Mouse (Mus musculus) neural tube, postnatal 0 days (tissue): ENCODE measurements around the gene Prodh2. TPM values are rescaled to one million over a fixed set of nuclear protein-coding genes. Genes with fewer than 3 reads are reported as not detected.

Source experiments
- microRNA-seq: library from miRNA; unstranded; fragments of <30 nt; microRNA quantifications from one replicate; pipeline ENCODE4, GENCODE M21; 2016
- polyA plus RNA-seq: library from polyadenylated mRNA; unstranded; fragments of >200 nt; fragmentation: Nextera tagmentation; extraction: Ambion mirVana; gene quantifications from 2 replicates; pipeline ENCODE4 v1.2.1, GENCODE M21; 2015

Gene Prodh2
- 0.43 TPM in 1 of 2 replicates, not detected in the other for polyA plus RNA-seq

DNA sequence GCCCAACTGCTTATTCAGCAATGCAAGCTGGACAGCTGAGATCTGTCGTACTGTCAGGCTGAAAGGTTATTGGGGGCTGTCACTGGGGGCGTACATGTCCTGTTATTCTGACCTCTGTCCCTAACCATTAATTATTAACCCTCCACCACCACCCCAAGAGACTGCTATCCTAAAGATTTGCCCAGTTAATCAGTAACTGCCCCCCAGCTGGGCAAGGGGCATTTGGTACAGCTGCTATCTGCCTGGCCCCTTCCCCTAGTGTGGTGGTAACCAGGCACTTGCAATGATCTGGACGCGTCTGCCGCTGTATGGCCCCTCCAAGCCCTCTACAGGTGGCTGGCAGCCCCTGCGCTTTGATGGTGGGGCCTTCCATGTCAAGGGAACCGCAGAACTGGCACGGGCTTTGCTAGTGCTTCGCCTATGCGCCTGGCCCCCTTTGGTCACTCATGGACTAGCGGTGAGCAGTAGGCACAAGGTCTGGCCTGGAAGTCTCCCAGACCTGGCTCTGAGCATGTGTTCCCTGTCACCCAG is at the start of gene Prodh2:
Gene Prodh2 (plus strand): TSS at position 222 of the 531 bp plus-strand sequence.

DNA sequence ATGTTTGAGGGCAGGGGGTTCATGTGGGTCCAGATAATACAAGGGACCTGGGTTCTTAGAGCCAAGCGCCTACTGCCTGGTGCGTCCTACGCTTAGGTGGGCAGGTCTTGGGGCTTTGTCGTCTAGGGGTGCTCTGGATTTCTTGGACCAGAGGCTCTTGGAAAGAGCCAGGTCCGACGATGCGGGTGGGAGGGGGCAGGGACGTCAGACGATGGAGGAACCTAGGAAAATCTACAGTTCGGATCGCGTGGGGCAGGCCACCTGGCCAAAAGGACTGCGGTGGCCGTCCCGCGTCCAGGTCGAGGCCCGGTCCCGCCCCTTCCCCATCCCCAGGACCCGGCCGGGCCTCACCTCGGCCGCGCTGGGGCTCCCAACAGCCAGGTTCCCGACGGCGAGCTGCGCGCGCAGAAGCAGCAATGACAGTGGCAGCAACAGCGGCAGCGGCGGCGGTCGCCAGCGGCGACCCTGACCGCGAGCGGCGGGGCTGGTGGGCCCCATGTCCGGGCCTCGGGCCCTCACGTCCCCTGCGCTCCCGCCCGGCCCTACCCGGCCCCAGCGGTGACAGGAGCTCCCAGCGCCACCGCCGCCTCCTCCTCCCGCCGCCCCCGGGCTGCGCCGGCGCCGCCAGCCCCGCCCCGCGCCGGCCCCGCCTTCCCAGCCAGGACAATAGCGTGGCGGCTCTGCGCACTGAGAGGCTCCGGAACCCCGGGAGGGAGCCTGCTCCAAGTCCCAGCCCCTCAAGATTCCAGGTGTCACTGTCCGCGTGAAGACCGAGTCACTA is 48.3 kb upstream of the Prodh2 start, which contains the start of gene Aplp1:
Gene Aplp1 (minus strand): TSS at position 565 of the 781 bp plus-strand sequence.

DNA sequence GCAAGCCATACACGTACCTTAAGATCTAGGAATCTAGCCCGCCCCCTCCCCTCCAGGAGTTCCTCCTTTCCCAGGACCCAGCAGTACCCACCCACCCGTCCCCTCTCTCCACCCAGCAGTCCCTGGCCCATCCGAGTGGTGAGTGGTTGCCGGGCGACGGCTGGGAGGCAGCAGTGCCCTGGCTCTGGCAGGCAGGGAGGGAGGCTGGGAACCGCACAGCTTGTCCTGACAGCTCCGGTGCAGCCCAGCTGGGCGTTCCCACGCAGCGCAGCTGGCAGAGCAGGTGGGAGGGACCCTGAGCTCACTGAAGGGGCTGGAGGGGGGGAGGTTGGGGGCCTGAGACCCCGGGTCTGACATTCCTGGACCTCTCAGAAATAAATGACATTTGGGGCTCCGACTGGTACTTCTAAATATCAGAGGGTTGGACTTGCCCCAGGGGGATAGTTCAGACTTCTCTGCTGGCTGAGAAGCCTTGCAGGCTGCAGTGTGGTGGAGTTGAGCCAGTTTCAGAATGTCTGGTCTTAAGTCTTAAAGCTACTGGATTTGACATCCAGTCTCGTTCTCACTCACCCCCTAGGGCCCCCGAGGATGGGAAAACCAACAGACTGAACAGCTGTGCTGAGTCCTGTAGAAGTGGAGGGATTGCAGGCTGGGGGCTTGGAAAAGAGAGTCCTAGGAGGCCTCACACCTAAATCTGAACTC is 35.6 kb upstream of the Prodh2 start, which contains the start of the genes Kirrel2 and Nphs1:
Gene Kirrel2 (minus strand): TSS at position 62 of the 702 bp plus-strand sequence.
Gene Nphs1 (plus strand): TSS at position 687 of the 702 bp plus-strand sequence.

DNA sequence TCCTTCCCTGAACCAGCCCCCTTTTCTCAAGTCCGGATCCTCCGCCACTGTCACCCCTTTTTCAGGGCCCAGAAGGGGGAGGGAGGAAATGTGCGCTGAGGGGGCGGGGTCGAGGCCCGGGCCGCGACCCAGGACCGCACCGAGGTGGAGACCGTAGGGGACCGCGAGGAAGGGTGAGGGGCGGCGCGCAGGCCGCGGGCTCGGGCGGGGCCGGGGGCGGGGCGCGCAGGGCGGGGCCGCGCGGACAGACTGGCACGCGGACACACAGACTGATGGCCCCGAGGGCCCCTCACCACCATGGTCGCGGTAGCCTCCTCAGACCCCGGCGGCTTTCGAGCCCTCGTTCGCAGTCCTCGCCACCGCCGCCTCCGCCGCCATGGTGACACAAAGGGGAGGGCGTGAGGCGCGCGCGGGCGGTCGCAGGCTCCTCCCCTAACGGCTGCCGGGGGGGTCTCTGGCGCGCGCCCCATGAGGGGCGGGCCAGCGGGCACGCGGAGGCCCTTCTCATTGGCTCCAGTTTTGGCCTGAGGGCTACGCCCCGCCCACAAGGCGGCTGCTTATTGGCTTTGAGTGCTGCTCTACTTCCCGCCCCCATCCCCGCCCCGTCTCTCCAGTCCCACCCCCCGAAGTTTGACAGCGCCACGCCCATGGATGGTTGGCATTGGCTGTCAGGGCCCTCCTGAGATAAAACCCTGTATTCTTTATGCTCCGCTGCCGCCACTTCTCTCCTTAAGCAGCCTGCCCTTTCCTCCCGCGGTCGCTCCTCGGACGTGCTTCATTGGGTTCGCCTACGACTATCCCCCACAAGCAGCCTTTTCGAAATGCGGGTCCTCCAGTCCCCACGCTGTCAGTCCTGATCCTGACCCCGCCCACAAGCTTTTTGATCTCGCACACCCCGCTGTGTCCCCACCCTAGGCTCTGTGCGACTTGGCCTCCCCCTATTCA is 41.5 kb downstream of the Prodh2 start, which contains the start of gene Arhgap33:
Gene Arhgap33 (minus strand): TSS at position 428 of the 945 bp plus-strand sequence.

DNA sequence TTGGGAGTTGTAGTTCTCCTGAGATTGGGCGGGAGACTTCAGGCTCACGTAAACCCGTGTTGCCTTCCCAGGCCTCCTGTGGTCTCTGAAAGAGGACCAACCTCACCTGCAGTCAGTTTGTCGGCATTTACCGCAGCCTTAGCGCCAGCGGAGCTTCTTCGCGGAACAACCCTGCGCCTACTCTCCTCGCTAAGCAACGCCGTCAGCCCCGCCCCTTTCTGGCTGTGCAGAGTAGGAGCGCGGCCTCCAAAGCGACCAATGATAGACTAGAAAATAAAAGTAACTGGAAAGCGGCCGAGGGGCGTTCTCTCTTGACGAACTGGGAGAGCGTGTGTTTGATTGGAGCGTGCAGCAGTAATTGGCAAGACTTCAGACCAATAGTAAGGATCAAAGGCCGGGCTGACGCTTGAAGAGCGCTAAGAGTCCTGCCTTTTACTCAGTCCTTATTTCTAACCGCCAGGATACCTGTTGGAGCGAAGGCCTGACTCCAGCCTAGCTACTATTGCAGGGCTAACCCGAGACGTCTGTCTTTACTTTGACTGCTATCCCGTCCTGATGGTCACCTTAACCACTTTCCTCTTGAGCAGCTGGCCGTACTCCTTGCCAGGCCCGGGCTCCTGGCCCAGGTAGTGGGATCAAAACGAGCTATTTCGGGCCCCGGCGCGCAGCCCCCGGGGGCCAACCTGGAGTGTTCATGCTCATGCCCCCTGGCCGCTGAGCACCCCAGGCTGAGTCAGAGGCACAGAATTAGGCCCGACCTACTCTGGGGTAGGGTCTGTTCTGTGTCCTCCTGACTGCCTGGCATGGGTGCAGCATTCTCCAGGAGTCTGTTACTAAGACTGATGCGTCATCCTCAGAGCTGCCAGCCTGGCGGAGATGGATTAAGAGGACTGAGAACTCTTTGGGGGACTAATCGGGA is 58.9 kb downstream of the Prodh2 start, which contains the start of the genes Hspb6 and Proser3:
Gene Hspb6 (plus strand): TSS at position 77 of the 919 bp plus-strand sequence.
Gene Proser3 (minus strand): TSS at position 198 of the 919 bp plus-strand sequence.

DNA sequence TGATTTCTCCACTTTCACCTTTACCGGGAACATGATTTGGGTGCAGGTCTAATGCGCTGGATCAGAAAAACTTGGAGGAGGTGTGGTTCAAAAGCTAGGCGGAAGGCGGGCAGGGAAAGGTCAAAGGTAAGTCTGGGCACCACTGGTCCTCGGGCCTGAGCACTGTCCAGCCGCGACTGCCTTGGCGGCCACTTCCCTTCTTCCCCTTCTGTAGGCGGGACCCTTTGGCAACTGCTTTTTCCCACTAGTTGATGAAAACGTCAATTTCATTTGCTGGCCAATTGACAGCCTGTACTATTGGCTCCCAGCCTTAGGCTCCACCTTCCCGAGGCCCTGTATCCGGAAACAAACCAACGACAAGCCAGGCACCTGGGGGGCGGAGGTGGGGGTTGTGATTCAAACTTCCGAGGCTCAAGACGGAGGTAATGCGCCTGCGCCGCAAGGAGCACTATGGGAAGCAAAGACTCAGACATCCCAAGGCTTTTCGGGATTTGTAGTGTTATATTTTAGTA is 66.1 kb downstream of the Prodh2 start, which contains the start of gene Lin37:
Gene Lin37 (minus strand): TSS at position 396 of the 512 bp plus-strand sequence.

Small RNA genes lying within 50 kb of the gene (microRNA-seq; reads per million reads assigned to microRNA genes)
- 0.87 reads per million for gene Gm38670

Other genes starting within 250 kb of the Prodh2 start
- 0.57 and 0.79 TPM in 2 replicates for gene Thap8, start 213.5 kb upstream of the Prodh2 start, polyA plus RNA-seq
- 3.5 TPM in 2 replicates for gene Wdr62, start 213.2 kb upstream of the Prodh2 start, polyA plus RNA-seq
- 106 and 124 TPM in 2 replicates for gene Clip3, start 201.9 kb upstream of the Prodh2 start, polyA plus RNA-seq
- gene Alkbh6, start 184.9 kb upstream of the Prodh2 start, polyA plus RNA-seq = 129 and 146 TPM in 2 replicates
- 12.1 and 14.5 TPM in 2 replicates for gene Syne4, start 178.8 kb upstream of the Prodh2 start, polyA plus RNA-seq
- gene E130208F15Rik, start 171.9 kb upstream of the Prodh2 start, polyA plus RNA-seq = not detected in 2 replicates
- 20.0 and 20.8 TPM in 2 replicates for gene Sdhaf1, start 169.7 kb upstream of the Prodh2 start, polyA plus RNA-seq
- 17.5 and 17.7 TPM in 2 replicates for gene Lrfn3, start 130.8 kb upstream of the Prodh2 start, polyA plus RNA-seq
- gene Tyrobp, start 79.9 kb upstream of the Prodh2 start, polyA plus RNA-seq = 65.9 and 77.3 TPM in 2 replicates
- 0.81 and 1.1 TPM in 2 replicates for gene Hcst, start 73.8 kb upstream of the Prodh2 start, polyA plus RNA-seq
- 2.8 and 3.3 TPM in 2 replicates for gene Nfkbid, start 71.9 kb upstream of the Prodh2 start, polyA plus RNA-seq
- gene Aplp1, start 48.1 kb upstream of the Prodh2 start, polyA plus RNA-seq = 663 and 695 TPM in 2 replicates
- gene Kirrel2, start 35.9 kb upstream of the Prodh2 start, polyA plus RNA-seq = 0.46 and 0.90 TPM in 2 replicates
- gene Nphs1, start 35.3 kb upstream of the Prodh2 start, polyA plus RNA-seq = 0.06 and 0.13 TPM in 2 replicates
- 45.5 and 62.8 TPM in 2 replicates for gene Arhgap33, start 41.4 kb downstream of the Prodh2 start, polyA plus RNA-seq
- gene Hspb6, start 58.6 kb downstream of the Prodh2 start, polyA plus RNA-seq = 19.0 and 20.8 TPM in 2 replicates
- 3.0 and 4.7 TPM in 2 replicates for gene Proser3, start 58.7 kb downstream of the Prodh2 start, polyA plus RNA-seq
- gene Lin37, start 66.2 kb downstream of the Prodh2 start, polyA plus RNA-seq = 51.7 and 55.9 TPM in 2 replicates
- 102 and 106 TPM in 2 replicates for gene U2af1l4, start 69.7 kb downstream of the Prodh2 start, polyA plus RNA-seq
- 6.7 and 8.0 TPM in 2 replicates for gene Gm49396, start 69.7 kb downstream of the Prodh2 start, polyA plus RNA-seq
- 161 and 167 TPM in 2 replicates for gene Psenen, start 70.0 kb downstream of the Prodh2 start, polyA plus RNA-seq
- 1.6 and 4.3 TPM in 2 replicates for gene Igflr1, start 71.8 kb downstream of the Prodh2 start, polyA plus RNA-seq
- gene Kmt2b, start 95.1 kb downstream of the Prodh2 start, polyA plus RNA-seq = 5.3 and 8.5 TPM in 2 replicates
- gene Zbtb32, start 105.3 kb downstream of the Prodh2 start, polyA plus RNA-seq = 0.20 and 0.44 TPM in 2 replicates
- 0.31 and 0.53 TPM in 2 replicates for gene Upk1a, start 119.2 kb downstream of the Prodh2 start, polyA plus RNA-seq
- 1,537 and 1,621 TPM in 2 replicates for gene Cox6b1, start 132.5 kb downstream of the Prodh2 start, polyA plus RNA-seq
- gene Etv2, start 142.2 kb downstream of the Prodh2 start, polyA plus RNA-seq = 0.14 TPM in 1 of 2 replicates, not detected in the other
- 120 and 125 TPM in 2 replicates for gene Rbm42, start 156.7 kb downstream of the Prodh2 start, polyA plus RNA-seq
- 16.8 and 18.2 TPM in 2 replicates for gene Haus5, start 171.4 kb downstream of the Prodh2 start, polyA plus RNA-seq
- gene Pmis2, start 178.0 kb downstream of the Prodh2 start, polyA plus RNA-seq = not detected in 2 replicates
- gene 2200002J24Rik, start 205.3 kb downstream of the Prodh2 start, polyA plus RNA-seq = not detected in 2 replicates
- gene Atp4a, start 218.6 kb downstream of the Prodh2 start, polyA plus RNA-seq = 6.1 and 6.3 TPM in 2 replicates
- 359 and 361 TPM in 2 replicates for gene Tmem147, start 235.9 kb downstream of the Prodh2 start, polyA plus RNA-seq